Mouse (Mus musculus): ENCODE measurements at regions not wholly inside any gene's neighbourhood (a gene's known extent, or its start where the extent isn't known, plus 50 kb on each side); places are given as distances from the start of the nearest gene placed in this dataset.
"Not testable (repeated sequence)": the region's sequence is repeated elsewhere in the genome, so short reads cannot be mapped to it uniquely, and the experiment has no call there.

DNA sequence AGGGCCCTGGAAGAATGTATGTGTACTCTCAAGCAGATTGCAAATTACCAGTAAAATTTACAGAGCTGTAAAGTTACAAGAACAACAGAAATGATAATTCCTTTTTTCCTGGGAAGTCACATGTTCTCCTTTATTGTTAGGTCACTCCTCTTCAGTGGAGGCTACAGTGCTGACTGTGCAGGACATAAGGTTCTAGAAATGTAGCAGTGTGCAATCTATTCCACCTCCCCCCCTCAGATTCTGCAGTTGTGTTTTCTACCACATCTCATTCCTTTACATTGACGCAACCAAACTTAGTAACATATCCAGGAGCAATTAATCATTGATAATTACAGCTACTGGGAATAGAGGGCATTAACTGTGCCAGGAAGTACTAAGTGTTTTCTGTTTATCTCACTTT lies 385.3 kb upstream of the Tnc start:
- no peak for DNase-seq (ENCODE audit: low spot score in 2 of 2)

DNA sequence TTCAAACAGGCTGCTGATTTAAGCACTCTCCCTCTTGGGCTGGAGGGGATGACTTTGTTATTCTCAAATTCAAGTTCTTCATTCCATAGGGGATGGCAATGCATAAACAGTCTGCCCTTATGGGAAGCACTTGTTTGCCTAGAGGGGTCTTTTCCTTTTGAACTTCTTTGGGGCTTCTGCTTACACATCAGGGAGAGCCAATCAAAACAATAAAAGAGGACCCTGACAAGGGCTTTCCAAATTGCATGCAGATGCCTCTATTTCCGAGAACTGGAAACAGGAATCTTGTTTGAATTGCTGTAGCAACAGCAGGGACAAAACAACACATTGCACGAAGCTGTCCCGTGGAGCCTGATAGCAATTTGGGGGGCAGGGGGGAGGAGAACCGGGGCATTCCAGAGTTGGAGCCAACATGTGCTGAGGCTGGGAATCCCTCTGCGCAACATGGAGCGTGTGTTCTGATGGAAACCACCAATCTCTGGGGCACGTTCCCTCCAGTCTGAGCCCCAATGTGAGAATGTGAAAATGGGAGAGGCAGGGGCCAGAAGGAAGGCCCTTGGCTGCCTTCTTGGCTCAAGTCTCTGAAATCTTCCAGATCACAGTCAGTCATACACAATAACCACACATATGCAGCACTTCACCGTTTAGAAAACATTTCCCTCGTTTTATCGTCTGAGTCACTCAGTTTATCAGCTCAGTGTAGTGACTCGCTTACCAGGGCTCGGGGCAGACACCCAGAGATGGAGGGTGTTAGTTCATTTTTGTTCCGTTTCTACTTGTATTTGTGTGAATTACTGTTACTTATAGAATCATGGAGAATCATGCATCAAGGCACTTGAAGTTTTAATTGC lies 391.2 kb upstream of the Tnc start:
- no peak for DNase-seq (ENCODE audit: low spot score in 2 of 2)

DNA sequence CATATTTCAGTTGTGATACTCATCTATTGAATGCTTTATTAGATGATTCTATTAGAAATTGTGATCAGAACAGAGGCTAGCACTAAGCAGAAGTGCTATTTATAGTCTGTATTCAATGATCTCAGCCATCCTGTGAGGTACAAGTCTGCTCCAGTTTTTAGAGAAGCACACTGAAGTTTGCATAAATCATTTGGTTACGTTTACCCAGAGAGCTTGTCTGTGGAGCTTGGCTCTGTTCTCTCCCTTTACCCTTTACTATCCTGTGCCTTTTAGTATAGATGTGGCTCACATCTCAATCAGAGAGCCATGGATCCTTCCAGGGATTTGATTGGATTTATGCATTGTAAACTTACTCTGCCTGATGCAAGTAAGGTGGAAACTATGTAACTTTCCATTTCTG lies 404.6 kb upstream of the Tnc start:
- DNase-seq (ENCODE audit: low spot score in 2 of 2) = no peak

DNA sequence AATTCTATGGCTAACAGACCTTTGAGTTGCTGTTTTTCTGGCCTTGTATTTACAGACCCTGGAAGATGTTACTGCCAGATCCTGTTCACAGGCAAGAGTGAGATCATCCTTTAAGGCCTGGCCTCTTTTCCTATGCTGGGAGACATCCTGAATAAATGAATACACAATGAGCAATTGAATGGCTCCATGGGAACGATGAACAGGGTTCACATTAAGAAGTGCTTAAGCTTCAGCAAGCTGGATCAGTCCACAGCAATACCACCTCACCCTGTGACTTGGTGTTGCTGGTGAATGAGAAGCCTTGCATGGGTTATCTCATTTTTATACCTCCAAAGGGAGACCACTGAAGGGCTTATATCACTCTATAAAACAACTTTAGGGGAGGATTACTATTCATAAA lies 405.1 kb upstream of the Tnc start:
- DNase-seq (ENCODE audit: low spot score in 2 of 2) = no peak

DNA sequence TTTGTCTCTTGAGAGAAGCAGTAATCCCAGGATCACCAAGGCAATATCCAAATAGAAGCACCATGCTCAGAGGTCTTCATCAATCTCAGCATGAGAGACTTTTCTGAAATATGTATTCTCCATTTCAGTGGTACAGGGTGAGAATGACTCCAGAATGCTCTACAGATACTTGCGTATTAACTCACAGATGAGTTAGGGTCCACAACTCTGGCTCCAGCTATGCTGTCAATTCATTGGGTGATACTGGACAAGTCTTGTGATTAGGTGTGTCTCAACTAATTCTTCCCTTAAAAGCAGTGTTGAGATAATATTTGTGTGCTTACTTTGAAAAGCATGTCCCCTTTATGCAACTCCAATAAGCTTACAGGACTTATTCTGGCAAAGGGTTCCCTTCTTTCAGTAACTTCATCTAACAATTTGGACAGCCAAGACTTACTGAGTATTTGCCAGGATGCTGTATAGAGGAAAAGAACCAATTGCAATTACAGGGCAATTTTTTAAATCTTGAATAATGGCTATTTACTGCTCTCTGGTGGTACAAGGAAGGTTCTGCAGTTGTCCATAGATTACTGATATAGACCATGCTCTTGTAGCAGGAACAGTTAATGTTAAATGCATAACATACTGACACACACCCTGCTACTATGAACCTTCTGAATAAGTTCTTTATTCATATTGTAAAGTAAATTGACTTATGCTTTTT lies 445.6 kb upstream of the Tnc start:
- no peak for DNase-seq (ENCODE audit: low spot score in 2 of 2)

DNA sequence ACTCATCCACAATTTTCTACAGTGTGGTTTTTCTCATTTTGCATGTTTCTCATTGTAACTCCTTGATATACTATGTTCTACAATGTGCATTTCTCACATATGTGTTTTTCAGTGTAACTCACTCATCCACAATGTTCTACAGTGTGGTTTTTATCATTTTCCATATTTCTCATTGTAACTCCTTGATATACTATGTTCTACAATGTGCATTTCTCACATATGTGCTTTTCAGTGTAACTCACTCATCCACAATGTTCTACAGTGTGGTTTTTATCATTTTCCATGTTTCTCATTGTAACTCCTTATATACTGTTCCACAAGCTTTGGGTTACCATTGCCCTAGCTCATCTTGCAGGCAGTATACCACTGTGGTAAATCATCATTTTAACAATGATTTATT lies 450.9 kb upstream of the Tnc start:
- not testable (repeated sequence) for DNase-seq (ENCODE audit: low spot score in 2 of 2)

DNA sequence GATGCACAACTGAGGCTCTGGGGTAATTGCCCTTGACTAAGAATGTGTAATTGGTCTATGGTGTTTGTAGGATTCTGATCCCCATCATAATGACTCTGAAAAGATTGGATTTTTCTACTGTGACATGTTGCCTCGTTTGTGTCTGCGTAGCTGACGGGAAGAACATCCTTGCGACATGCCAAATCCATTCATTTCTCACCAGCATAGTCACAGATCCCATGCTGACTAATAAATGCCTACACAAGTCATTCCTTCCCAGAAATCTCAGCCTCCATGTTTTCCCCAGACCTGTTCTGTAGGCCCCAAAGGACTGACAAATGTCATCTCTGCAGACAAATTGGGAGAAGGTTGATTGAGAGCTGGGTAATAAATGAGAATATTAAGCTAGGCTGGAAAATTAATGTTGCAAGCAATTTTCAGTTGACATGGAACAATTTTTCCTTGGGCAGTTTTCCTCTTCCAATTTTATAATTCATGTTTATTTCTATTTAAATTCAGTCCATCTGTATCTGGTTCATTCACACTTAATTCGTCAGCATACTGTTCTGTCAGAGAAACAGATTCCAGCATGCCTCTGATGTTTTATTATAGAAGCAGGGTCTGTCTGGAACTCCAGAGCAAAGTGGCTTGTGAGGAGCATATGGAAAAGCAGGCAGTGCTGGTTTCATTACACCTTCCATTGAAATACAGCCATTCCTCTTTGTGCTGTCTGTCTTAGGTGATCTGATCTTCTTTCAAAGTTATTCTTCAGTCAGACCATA lies 454.0 kb upstream of the Tnc start:
- no peak for DNase-seq (ENCODE audit: low spot score in 2 of 2)

DNA sequence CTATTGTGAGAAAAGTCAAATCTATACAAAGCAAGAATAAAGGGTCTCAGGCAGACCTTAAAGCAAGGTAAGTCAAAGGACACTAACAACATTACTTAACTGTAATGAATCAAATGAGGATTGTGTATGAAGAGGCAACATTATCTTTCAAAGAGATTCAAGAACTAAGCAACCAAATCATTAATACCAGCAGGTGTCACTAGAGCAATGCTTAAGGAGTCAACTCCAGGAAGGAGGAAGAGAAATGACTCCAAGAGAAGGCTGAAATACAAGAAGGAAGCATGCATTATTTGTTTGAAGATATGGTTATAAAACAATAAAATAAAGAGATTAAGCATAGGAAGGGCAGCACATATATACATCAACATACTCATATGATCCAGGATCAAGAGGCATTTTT lies 475.1 kb upstream of the Tnc start:
- DNase-seq (ENCODE audit: low spot score in 2 of 2) = no peak

DNA sequence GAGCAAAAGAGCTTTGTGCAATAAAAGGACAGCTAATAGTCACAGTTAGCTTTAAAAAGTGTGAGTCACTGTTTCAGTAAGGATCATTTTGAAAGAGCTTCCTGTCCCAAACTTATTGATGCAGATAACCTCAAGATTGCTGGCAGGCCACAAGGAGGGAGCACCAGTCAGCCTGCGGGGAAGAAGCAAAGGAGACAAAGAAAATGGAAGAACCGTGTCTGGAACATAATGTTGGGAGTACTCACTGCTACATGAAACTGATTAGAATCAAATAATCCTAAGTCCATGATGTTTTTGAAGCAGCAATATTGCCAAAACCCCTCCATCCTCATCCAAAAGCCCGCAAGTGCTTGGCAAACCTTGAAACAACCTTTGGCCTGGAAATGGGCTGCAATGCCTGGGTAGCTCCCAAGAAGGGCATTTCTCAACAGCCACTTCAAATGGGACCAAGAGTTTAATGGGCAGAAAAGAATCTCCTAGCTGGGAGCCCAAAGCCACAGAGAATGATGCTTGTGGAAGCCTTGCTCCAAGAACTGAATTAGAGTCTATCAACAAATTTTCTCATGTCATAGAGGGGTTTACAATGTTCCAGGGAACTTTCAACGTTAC lies 481.0 kb upstream of the Tnc start:
- DNase-seq (ENCODE audit: low spot score in 2 of 2) = no peak

DNA sequence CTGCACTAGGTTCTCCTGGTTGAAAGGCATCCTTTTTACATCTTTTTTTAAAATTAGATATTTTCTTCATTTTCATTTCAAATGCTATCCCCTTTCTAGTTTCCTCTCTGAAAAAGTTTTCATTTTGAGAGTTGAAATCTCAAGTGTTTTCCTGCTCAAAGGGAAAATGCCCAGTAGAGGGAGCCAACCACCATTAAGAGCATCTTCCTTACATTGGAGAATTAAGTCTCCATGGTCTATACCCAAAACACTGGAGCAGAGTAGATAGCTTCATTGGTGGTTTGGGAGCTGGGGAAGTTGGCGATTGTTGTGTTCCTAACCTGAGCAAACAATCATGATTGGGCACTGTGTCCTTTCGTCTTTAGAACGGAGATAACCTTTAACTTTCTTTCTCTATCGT lies 483.8 kb upstream of the Tnc start:
- DNase-seq (ENCODE audit: low spot score in 2 of 2) = no peak

DNA sequence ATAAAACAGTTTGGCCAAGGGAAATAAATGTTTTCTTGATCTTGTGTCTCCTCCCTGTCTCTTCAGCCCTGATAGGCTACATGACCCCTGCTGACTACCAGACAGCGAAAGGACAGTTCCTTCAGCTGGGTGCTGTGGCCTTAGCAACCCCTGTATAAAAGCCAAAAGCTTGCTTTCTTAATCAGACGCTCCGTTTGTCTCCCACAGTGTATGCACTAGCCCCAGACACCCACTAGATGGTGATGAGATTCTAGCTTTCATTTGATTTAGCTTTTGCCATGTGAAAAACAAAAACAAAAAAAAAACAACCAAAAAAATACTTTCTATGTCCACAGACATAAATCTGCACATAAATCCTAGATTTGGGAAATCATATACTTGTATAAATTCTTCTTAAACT lies 486.2 kb upstream of the Tnc start:
- DNase-seq (ENCODE audit: low spot score in 2 of 2) = no peak

DNA sequence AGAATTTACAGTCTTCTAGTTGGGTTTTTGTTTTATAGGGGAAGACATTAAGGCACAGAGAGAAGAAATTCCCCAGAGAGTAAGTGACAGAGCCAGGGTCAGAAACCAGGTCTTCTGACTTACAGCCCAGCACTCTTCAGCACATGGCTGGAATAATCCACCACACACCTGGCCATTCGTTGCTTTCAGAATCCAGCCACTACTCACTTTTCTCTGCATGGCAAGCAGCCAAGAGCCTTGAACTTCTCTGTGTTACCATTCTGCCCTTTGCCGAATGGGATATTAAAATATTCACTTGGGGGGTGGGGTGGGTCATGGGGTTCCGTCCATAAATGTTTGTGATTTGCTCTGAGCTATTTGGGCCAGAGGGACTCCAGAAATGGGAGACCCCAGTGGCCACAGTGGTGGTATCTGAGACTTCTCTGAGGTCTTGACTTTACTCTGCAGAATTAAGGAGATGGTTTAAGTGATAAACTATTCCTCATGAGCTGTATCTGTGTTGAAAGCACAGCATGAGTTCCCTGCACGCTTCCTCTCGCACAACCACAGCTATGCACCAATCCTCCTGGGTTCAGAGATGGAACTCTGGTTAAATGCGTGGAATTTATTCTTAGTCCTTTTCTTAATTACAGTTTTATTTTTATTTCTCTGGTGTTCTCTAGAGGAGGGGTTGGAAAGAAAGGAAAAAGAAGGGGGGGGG lies 488.9 kb upstream of the Tnc start:
- DNase-seq (ENCODE audit: low spot score in 2 of 2) = no peak

DNA sequence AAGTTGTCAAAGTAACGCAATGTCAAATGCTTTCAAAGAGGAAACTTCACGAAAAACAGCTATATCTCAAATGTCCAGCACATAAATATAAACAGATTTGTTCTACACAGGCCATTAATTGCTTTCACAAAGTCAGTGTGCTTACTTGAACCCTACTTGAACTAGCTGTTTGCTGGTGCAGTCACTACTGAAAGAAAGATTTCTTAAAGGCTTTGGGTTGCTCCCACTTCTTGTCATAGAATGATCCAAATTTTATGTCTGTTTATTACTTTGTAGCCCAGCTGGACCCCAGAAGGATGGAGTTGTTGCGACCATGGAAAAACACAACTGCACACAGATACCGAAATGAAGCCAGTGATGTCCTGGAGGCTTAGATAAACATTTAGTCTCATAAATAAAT lies 491.2 kb upstream of the Tnc start:
- no peak for DNase-seq (ENCODE audit: low spot score in 2 of 2)

DNA sequence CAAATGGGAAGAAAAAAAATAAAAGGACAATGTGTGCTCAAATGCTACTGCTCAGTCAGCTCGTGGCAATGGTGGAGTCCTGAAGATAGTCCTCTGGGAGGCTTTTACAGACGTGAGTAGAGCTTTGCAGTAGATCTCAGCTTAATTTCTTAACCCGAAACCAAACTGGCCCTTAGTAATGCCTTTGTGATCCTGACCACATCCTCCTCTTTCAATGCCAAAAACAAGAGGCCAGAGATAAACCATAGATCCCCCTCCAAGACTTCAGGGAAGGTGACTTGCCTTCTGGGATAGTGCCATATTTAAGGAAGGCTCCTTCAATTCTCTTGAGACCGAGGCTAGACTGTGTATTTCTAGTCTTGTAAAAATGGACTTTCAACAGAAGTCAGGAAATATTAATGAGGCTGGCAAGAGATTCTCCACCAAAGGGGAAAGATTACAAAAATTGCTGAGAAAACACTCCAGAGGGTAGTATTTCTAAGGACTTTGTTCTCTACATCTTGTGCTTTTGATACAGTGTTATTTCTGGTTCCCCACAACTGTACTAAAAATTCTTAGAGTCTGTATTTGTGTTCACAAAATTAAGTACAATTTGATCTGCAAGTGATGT lies 497.9 kb upstream of the Tnc start:
- no peak for DNase-seq (ENCODE audit: low spot score in 2 of 2)

DNA sequence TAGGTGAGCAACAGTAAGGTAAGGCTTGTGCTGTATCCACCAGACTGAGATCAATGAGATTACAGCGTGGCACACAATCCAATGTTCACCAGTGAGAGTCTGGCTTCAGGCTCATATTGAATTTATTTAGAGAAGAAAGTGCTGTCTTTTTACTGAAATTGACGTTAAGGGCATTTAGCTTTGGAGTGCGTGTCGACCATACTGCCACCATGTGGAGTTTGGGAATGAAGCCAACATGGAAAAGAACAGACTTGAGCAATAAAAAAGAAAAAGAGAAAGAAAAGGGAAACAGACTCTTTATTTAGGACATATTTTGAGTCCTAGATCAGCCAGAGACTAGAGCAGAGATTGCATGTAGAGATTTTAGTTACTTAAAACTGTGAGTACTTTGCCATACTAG lies 499.6 kb upstream of the Tnc start:
- DNase-seq (ENCODE audit: low spot score in 2 of 2) = no peak

DNA sequence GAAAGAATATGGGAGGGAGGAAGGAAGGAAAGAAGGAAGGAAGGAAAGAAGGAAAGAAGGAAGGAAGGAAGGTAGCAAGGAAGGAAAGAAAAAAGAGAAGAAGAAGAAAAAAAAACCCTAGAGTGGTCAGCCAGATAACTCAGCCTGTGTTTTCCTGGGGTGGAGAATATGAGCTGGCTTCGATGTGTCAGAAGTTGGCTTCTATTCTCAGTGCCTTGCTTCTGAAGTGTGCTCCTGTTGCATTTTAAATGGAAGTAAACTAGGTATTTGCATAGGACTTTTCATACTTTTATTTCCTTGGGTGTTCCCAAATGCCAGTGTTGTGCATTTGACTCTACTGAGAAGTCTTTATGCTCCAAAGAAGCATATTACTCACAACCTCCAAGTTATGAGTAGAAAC lies 515.7 kb upstream of the Tnc start:
- no peak for DNase-seq (ENCODE audit: low spot score in 2 of 2)

DNA sequence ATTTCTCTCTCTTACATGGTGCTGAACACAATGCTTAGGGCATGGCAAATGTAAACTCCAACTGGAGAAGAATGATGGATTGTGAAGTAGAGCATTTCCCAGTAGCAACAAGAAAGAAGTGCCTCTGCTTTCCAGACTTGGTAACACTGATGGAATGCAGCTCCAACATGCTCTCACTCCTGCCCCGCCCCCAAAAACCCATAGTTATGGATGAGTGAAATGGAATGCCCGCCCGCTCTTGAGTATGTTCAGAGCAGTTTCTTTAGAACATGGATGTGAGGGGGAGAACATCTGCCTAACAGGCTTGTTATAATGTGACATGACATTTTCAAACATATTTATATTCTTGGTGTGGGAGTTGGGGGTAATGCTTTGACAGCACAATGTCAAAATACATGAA lies 517.2 kb upstream of the Tnc start:
- no peak for DNase-seq (ENCODE audit: low spot score in 2 of 2)

DNA sequence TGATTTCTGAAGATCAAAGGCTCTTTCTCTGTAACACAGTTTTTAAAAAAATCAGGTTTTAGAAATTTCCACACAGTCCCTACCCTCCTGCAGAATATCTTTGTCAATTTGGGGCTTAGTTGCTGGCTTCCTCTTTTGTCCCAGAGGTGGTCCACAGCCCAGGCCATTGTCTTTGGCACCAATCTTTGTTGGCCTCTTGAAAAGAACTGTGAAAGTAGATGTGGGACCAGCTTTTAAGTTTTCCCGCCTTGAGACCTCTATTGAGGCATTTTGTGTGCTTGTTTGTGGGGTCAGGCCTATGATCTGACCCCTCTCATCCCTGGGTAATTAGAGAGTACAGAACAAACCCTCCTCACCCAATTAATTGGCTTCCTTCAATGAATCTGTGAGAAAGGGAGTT lies 523.9 kb upstream of the Tnc start:
- DNase-seq (ENCODE audit: low spot score in 2 of 2) = no peak

DNA sequence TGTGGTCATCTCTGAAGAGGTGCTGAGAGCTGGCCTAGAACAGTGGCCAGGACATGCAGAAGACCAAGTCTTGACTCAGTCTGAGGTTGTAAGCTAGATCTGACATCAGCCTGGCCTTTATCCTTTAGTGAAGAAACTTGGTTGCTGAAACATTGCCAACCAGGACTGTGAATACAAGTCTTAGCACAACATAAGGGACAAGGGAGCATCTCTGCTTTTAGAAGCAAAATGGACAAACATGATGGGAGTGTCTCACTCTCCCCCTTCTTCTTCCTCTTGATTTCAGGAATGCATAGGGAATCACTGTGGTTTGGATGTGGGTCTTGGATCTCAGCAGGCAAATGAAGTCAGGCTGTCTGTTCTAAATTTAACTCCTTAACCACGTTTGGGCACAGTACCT lies 529.1 kb upstream of the Tnc start:
- no peak for DNase-seq (ENCODE audit: low spot score in 2 of 2)

DNA sequence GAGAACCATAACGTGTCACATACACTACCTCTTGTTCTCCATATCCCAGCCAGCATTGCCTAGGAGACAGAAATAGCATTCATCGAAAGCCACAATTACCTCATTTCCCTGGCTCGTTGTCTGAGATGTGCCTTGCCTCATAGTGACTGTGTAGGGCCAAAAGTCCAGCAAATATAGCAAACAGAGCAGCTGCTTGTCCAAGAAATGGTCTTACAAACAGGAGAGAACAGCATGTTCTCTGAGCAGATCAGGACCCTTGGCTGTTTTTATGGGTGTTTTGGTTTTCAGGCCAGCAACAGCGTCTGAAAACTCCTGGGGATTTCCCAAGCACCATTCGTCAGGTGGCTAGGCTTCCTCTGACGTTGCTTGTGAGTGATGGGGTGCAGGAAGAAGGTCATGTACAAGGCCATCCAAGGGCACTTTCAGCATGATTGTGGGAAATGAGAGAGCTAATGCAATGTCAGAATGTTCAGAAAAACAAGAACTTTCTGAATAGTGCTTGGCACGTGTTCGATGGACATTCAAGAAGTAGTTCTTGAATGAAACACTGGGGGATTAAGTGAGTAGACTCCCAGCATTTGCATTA lies 528.9 kb upstream of the Pappa start:
- peak in 1 of 2 experiments; percentile 2 for DNase-seq (ENCODE audit: low spot score in 2 of 2)
